Mouse (Mus musculus): ENCODE measurements at regions not wholly inside any gene's neighbourhood (a gene's known extent, or its start where the extent isn't known, plus 50 kb on each side); places are given as distances from the start of the nearest gene placed in this dataset.

DNA sequence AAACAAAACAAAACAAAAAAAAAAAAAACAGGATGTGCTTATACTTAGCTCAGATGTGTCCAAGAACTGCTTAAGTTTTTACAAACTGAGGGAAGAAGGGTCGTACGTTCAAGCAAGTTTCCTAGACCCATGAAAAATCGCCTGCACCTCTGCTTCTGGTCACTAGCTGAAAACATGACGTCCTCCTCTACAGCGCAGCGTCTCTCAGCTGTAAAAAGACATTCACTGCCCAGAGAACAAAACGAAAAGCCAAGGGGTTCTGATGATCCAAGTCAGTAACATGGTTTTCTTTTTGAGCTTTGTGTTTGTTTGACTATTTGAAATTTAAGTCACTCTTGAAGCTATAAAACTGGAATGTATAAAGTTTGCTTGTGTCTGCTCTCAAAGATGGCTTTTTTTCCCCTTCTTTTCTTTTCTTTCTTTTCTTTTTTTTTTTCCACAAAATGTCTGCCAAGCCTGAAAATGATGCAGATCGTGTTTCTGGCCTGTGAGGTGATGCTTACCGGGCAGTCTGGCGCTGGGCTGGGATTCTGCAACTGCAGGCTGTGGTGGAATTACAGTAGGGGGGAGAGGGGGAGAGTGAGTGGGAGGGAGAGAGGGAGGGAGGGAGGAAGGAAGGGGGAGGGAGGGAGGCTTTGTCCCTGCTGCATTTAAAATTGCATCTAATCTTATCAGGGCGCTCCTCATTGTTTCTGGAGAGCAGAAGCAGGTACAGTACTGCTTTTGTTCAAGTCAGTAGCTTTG lies 108.1 kb downstream of the Isl1 start:
- TF ChIP-seq POLR2A (IDR thresholded peaks at IDR 0.05; ENCODE audit: borderline replicate concordance, extremely low read depth, insufficient read depth, insufficient read length, poor library complexity, severe bottlenecking) (no peak), CTCF (IDR thresholded peaks at IDR 0.05; ENCODE audit: borderline replicate concordance, extremely low read depth, insufficient read depth, insufficient read length) (no peak)
